Comparison of ENCODE assay signal across 9 mouse cellular contexts in the genomic region with DNA sequence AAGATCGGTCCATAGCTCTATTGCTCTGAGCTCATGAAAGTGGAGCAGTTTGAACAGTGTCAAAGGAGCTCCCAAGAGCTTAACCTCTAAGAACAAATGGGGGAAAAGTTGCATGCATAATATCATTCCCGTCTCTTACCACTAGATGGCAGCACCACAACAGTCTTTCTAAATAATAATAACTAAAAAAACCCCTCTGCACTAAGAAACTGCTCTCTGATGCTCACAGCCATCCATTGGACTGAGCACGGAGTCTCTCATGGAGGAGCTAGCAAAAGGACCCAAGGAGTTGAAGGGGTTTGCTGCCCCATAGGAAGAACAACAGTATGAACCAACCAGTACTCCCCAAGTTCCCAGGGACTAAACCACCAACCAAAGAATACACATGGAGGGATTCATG. TPM values are rescaled to one million over a fixed set of nuclear protein-coding genes. Genes with fewer than 3 reads are reported as not detected.
DNase-seq lines count a peak whose midpoint lies in the region; ATAC-seq and TF ChIP-seq lines count a peak whose summit lies in the region.
"Had no signal": no experiment of that assay in that cellular context is flagged by ENCODE, and none has a peak within 500 bp of the region (broad histone marks: within the 10 kb centered on the region; RNA-seq: fewer than 3 reads in every experiment).

No protein-coding gene starts in this region.

- no peak for TF ChIP-seq EP300 in heart, postnatal 0 days (IDR thresholded peaks at IDR 0.05; ENCODE audit: low read depth)

- peak; percentile 57 for TF ChIP-seq CTCF in heart, postnatal 0 days (IDR thresholded peaks at IDR 0.05; ENCODE audit: low read depth)

- 15% methylated on average over 3 of the region's 3 CpGs for WGBS in heart, postnatal 0 days

- intact Hi-C loops in heart, postnatal 25 days (cut with DNase I), result loop anchor here (2.0 to 5.0 kb wide), 2 partner anchors 122 to 652 kb away; no protein-coding TSS in a partner anchor

- DNase-seq in heart, postnatal 0 days (ENCODE audit: low spot score), result peak; percentile 38
- DNase-seq in heart, postnatal 25 days (ENCODE audit: low spot score), result no peak
- peak; percentile 15 for DNase-seq in urinary bladder, postnatal 25 days (ENCODE audit: low spot score)
- no peak for DNase-seq in urinary bladder, postnatal 4 days (ENCODE audit: low spot score in 2 of 2)
- peak; percentile 53 for DNase-seq in forelimb bud, embryonic 11.5 days (ENCODE audit: low read depth, low spot score)
- DNase-seq in retina, postnatal 1 day, result peak; percentile 68

- no peak overlapping the region for H3K4me2 ChIP-seq in heart, postnatal 0 days (ENCODE audit: low read depth, low read length)
- H3K4me2 ChIP-seq: stomach, embryonic 15.5 days had no signal

- H3K4me3 ChIP-seq in heart, postnatal 0 days (ENCODE audit: low read depth, low read length), result no peak overlapping the region
- H3K4me3 ChIP-seq: stomach, embryonic 15.5 days had no signal

- H3K27ac ChIP-seq in heart, postnatal 0 days (ENCODE audit: low read depth), result no peak overlapping the region
- H3K27ac ChIP-seq: stomach, embryonic 15.5 days had no signal

- H3K27me3 ChIP-seq in heart, postnatal 0 days (ENCODE audit: control insufficient read depth, insufficient read depth, low read length), result no peaks in the 10 kb centered on the region
- H3K27me3 ChIP-seq: stomach, embryonic 15.5 days had no signal

- H3K9me3 ChIP-seq in heart, postnatal 0 days (replicated peaks; ENCODE audit: control insufficient read depth, low read length), result no peaks in the 10 kb centered on the region
- H3K9me3 ChIP-seq: stomach, embryonic 15.5 days had no signal

- H3K9ac ChIP-seq in heart, postnatal 0 days (replicated peaks; ENCODE audit: low read depth, low read length), result no peak overlapping the region
- H3K9ac ChIP-seq: stomach, embryonic 15.5 days had no signal

- H3K4me1 ChIP-seq in heart, postnatal 0 days (ENCODE audit: control insufficient read depth, insufficient read depth), result peaks cover 7% of the 10 kb centered on the region
- H3K4me1 ChIP-seq: stomach, embryonic 15.5 days had no signal

- ATAC-seq in heart, postnatal 0 days (ENCODE audit: insufficient read depth, low read depth), result no peak
- ATAC-seq in activated CD4-positive, CD25-positive, alpha-beta regulatory T cell, adult 4 months, result no peak
- no peak for ATAC-seq in erythroblast, adult 5-6 weeks (replicated peaks; ENCODE audit: low FRiP score, poor library complexity, severe bottlenecking)

- no peaks in the 10 kb centered on the region for H3K36me3 ChIP-seq in heart, postnatal 0 days (replicated peaks; ENCODE audit: control insufficient read depth, insufficient read depth, low read length)
- H3K36me3 ChIP-seq: stomach, embryonic 15.5 days had no signal

RNA-seq across cellular contexts. Expression of a gene that starts 4.1 kb away (rescaled TPM):
- not detected in 2 replicates for total RNA-seq in heart, postnatal 0 days (2014; rRNA removed; ENCODE audit: low replicate concordance)
- polyA plus RNA-seq in heart, postnatal 0 days (2015; fragmentation: Nextera tagmentation; extraction: Ambion mirVana), result not detected in 2 replicates
- not detected for total RNA-seq in heart, postnatal 25 days (2021)
- not detected for polyA plus RNA-seq in activated CD4-positive, CD25-positive, alpha-beta regulatory T cell, adult 4 months (2017; shearing (Covaris generic))
- not detected in 2 replicates for total RNA-seq in erythroblast, adult 5-6 weeks (2015; ENCODE audit: low replicate concordance)
- not detected in 2 replicates for total RNA-seq in erythroblast, adult 5-6 weeks (2017; ENCODE audit: low replicate concordance)
- polyA plus RNA-seq: stomach, embryonic 15.5 days had no signal

RNA-seq across cellular contexts. Expression of a gene that starts 5.7 kb away (rescaled TPM):
- total RNA-seq in heart, postnatal 0 days (2014; rRNA removed; ENCODE audit: low replicate concordance), result not detected in 2 replicates
- not detected in 2 replicates for polyA plus RNA-seq in heart, postnatal 0 days (2015; fragmentation: Nextera tagmentation; extraction: Ambion mirVana)
- total RNA-seq in heart, postnatal 25 days (2021), result not detected
- not detected for polyA plus RNA-seq in activated CD4-positive, CD25-positive, alpha-beta regulatory T cell, adult 4 months (2017; shearing (Covaris generic))
- not detected in 2 replicates for total RNA-seq in erythroblast, adult 5-6 weeks (2015; ENCODE audit: low replicate concordance)
- total RNA-seq in erythroblast, adult 5-6 weeks (2017; ENCODE audit: low replicate concordance), result not detected in 2 replicates
- polyA plus RNA-seq: stomach, embryonic 15.5 days had no signal

RNA-seq across cellular contexts. Expression of a gene that starts 20.1 kb away (rescaled TPM):
- total RNA-seq in heart, postnatal 0 days (2014; rRNA removed; ENCODE audit: low replicate concordance), result not detected in 2 replicates
- polyA plus RNA-seq in heart, postnatal 0 days (2015; fragmentation: Nextera tagmentation; extraction: Ambion mirVana), result not detected in 2 replicates
- not detected for total RNA-seq in heart, postnatal 25 days (2021)
- polyA plus RNA-seq in activated CD4-positive, CD25-positive, alpha-beta regulatory T cell, adult 4 months (2017; shearing (Covaris generic)), result not detected
- total RNA-seq in erythroblast, adult 5-6 weeks (2015; ENCODE audit: low replicate concordance), result not detected in 2 replicates
- not detected in 2 replicates for total RNA-seq in erythroblast, adult 5-6 weeks (2017; ENCODE audit: low replicate concordance)
- polyA plus RNA-seq: stomach, embryonic 15.5 days had no signal

RNA-seq across cellular contexts. Expression of a gene that starts 22.6 kb away (rescaled TPM):
- total RNA-seq in heart, postnatal 0 days (2014; rRNA removed; ENCODE audit: low replicate concordance), result not detected in 2 replicates
- polyA plus RNA-seq in heart, postnatal 0 days (2015; fragmentation: Nextera tagmentation; extraction: Ambion mirVana), result not detected in 2 replicates
- not detected for total RNA-seq in heart, postnatal 25 days (2021)
- not detected for polyA plus RNA-seq in activated CD4-positive, CD25-positive, alpha-beta regulatory T cell, adult 4 months (2017; shearing (Covaris generic))
- total RNA-seq in erythroblast, adult 5-6 weeks (2015; ENCODE audit: low replicate concordance), result not detected in 2 replicates
- not detected in 2 replicates for total RNA-seq in erythroblast, adult 5-6 weeks (2017; ENCODE audit: low replicate concordance)
- polyA plus RNA-seq: stomach, embryonic 15.5 days had no signal

RNA-seq across cellular contexts. Expression of a gene that starts 26.6 kb away (rescaled TPM):
- total RNA-seq in heart, postnatal 0 days (2014; rRNA removed; ENCODE audit: low replicate concordance), result 8.2 TPM in 2 replicates
- 1.6 TPM in 2 replicates for polyA plus RNA-seq in heart, postnatal 0 days (2015; fragmentation: Nextera tagmentation; extraction: Ambion mirVana)
- total RNA-seq in heart, postnatal 25 days (2021), result under 1 TPM; 0.29 to 0.45 TPM
- not detected for polyA plus RNA-seq in activated CD4-positive, CD25-positive, alpha-beta regulatory T cell, adult 4 months (2017; shearing (Covaris generic))
- not detected in 2 replicates for total RNA-seq in erythroblast, adult 5-6 weeks (2015; ENCODE audit: low replicate concordance)
- total RNA-seq in erythroblast, adult 5-6 weeks (2017; ENCODE audit: low replicate concordance), result not detected in 2 replicates

Comparison
In these comparisons a context has a peak if more than half of its experiments do, and no peak if none do; other contexts are left out.
1. DNase-seq: peak in heart, postnatal 0 days (single experiment), urinary bladder, postnatal 25 days (single experiment), forelimb bud, embryonic 11.5 days (single experiment) and retina, postnatal 1 day (single experiment); none in heart, postnatal 25 days (single experiment) and urinary bladder, postnatal 4 days (0 of 2).